Mouse (Mus musculus) stomach, postnatal 0 days (tissue): ENCODE data around the gene Gm5938. TPM values are rescaled to one million over a fixed set of nuclear protein-coding genes. Genes with fewer than 3 reads are reported as not detected.

Experiments
- ATAC-seq: fragments of 200-750 bp; cut with Nextera tagmentation; 2 replicates; pipeline ENCODE4 v1.8.0; 2017; ENCODE audit not compliant: low FRiP score, low TSS enrichment
- DNase-seq: peaks from one replicate; pipeline ENCODE4 v3.0.0-alpha.2; 2016; ENCODE audit warnings: low spot score
- H3K27ac ChIP-seq: fragments of 300-500 bp; sonication (generic); replicated peaks from 2 replicates; pipeline ENCODE4 v1.5.1; 2014; ENCODE audit warnings: mild to moderate bottlenecking, control low read depth
- H3K27me3 ChIP-seq: fragments of 300-500 bp; sonication (generic); 2 replicates; pipeline ENCODE4 v1.6.1; 2014; ENCODE audit warnings: low read length; ENCODE audit not compliant: control insufficient read depth, insufficient read depth
- H3K36me3 ChIP-seq: fragments of 300-500 bp; sonication (generic); 2 replicates; pipeline ENCODE4 v1.6.1; 2014; ENCODE audit warnings: low read length, mixed read lengths; ENCODE audit not compliant: control insufficient read depth, insufficient read depth
- H3K4me1 ChIP-seq: fragments of 300-500 bp; sonication (generic); replicated peaks from 2 replicates; pipeline ENCODE4 v1.6.1; 2014; ENCODE audit warnings: antibody characterized with exemption; ENCODE audit not compliant: control insufficient read depth, insufficient read depth
- H3K4me2 ChIP-seq: fragments of 300-500 bp; sonication (generic); replicated peaks from 2 replicates; pipeline ENCODE4 v1.6.1; 2014; ENCODE audit warnings: low read depth, mild to moderate bottlenecking, control low read depth, moderate library complexity
- H3K4me3 ChIP-seq: fragments of 300-500 bp; sonication (generic); 2 replicates; pipeline ENCODE4 v1.5.1; 2014; ENCODE audit warnings: low read depth, low read length, control low read depth
- H3K9ac ChIP-seq: fragments of 300-500 bp; sonication (generic); 2 replicates; pipeline ENCODE4 v1.6.1; 2014; ENCODE audit warnings: mild to moderate bottlenecking, low read length, control low read depth, mixed read lengths
- H3K9me3 ChIP-seq: fragments of 300-500 bp; sonication (generic); 2 replicates; pipeline ENCODE4 v1.6.1; 2016; ENCODE audit warnings: low read length; ENCODE audit not compliant: control insufficient read depth
- CTCF ChIP-seq: IDR thresholded peaks from 2 replicates; pipeline ENCODE4 v1.5.1; 2016; ENCODE audit warnings: antibody characterized with exemption, low read depth, mild to moderate bottlenecking, moderate library complexity
- EP300 ChIP-seq: optimal IDR thresholded peaks from 2 replicates; pipeline ENCODE3; 2016; ENCODE audit warnings: antibody characterized with exemption
- WGBS: fragments of 180-500 bp; shearing (Covaris S2); extraction: QIAGEN DNeasy Blood & Tissue Kit; methylation state at CpG from one replicate; pipeline ENCODE4 v1.1.7; 2014; 5-methylcytosine and 5-hydroxymethylcytosine counted together
- polyA plus RNA-seq: library from polyadenylated mRNA; unstranded; fragments of >200 nt; fragmentation: Nextera tagmentation; extraction: Ambion mirVana; gene quantifications from 2 replicates; pipeline ENCODE4 v1.2.1, GENCODE M21; 2015

Gm5938 gene
- polyA plus RNA-seq = not detected in 2 replicates

DNA sequence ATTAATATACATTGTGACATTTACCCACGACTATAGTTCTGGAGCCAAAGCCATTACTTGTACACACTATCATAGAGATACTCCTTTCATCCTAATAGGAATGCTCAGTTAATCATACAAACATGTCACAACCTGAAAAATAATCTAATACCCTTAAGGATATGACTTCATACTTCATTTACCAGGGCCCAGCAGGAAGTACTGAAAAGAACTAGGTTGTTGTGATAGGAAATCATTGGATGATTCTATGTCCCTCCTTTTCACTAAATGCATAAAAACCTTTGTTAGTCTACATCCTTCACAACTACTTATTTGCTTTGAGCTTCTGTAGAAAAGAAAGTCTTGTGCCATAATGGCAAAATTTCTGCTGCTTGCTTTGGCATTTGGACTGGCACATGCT lies at the start of gene Gm5938:
Gene Gm5938, plus strand, starts transcription at position 301 of the 400 bp plus-strand sequence.
- Histone ChIP-seq H3K27ac (no peak within 1 kb of the TSS), H3K9ac (no peak within 1 kb of the TSS), H3K4me2 (no peak within 1 kb of the TSS), H3K27me3 (no peaks in the 10 kb centered on the region), H3K36me3 (no peaks in the 10 kb centered on the region), H3K4me1 (no peaks in the 10 kb centered on the region), H3K4me3 (no peak within 1 kb of the TSS), H3K9me3 (no peaks in the 10 kb centered on the region)
- 58% methylated on average over 1 of the region's 1 CpGs for WGBS
- TF ChIP-seq CTCF = no peak
- TF ChIP-seq EP300 = no peak
- ATAC-seq (no peak), DNase-seq (no peak)

DNA sequence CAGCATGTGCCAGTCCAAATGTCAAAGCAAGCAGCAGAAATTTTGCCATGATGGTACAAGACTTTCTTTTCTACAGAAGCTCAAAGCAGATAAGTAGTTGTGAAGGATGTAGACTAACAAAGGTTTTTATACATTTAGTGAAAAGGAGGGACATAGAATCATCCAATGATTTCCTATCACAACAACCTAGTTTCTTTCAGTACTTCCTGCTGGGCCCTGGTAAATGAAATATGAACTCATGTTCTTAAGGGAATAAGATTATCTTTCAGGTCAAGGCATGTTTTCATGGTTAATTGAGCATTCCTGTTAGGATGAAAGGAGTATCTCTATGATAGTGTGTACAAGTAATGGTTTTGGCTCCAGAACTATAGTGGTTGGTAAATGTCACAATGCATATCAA lies 34.0 kb upstream of the Gm5938 start, which contains the start of gene Obp1a:
Gene Obp1a, minus strand, starts transcription at position 101 of the 400 bp plus-strand sequence.
- Histone ChIP-seq H3K27ac (no peak within 1 kb of the TSS), H3K36me3 (no peaks in the 10 kb centered on the region), H3K4me1 (no peaks in the 10 kb centered on the region), H3K27me3 (no peaks in the 10 kb centered on the region), H3K4me2 (no peak within 1 kb of the TSS), H3K4me3 (no peak within 1 kb of the TSS), H3K9ac (no peak within 1 kb of the TSS), H3K9me3 (no peaks in the 10 kb centered on the region)
- DNase-seq (no peak), ATAC-seq (no peak)
- TF ChIP-seq CTCF (no peak), EP300 (no peak)

Other genes with a start within 250 kb of the Gm5938 start
- gene 5430402E10Rik, start 200.4 kb upstream of the Gm5938 start, polyA plus RNA-seq = not detected in 2 replicates
- not detected in 2 replicates for gene Obp1a, start 34.1 kb upstream of the Gm5938 start, polyA plus RNA-seq
- gene Obp1b, start 61.3 kb downstream of the Gm5938 start, polyA plus RNA-seq = not detected in 2 replicates
- not detected in 2 replicates for gene Gm14743, start 120.5 kb downstream of the Gm5938 start, polyA plus RNA-seq
- gene 4930480E11Rik, start 244.2 kb downstream of the Gm5938 start, polyA plus RNA-seq = not detected in 2 replicates